Mouse (Mus musculus): ENCODE measurements around the gene Cdh13. TPM values are rescaled to one million over a fixed set of nuclear protein-coding genes. Genes with fewer than 3 reads are reported as not detected.

Cdh13 gene
- polyA plus RNA-seq, 1 experiment from 2014 or later, result 18.5 TPM

- Histone ChIP-seq H3K36me3 (ENCODE audit: control insufficient read depth, insufficient read depth, low read length) (no peaks in the 10 kb centered on the region), H3K4me1 (replicated peaks; ENCODE audit: control insufficient read depth, insufficient read depth) (no peaks in the 10 kb centered on the region), H3K9ac (ENCODE audit: low read length) (no peak overlapping the region), H3K4me3 (ENCODE audit: low read depth, low read length) (no peak overlapping the region), H3K27ac (replicated peaks) (no peak overlapping the region), H3K4me2 (replicated peaks; ENCODE audit: low read depth) (no peak overlapping the region), H3K9me3 (ENCODE audit: control insufficient read depth, low read length) (no peaks in the 10 kb centered on the region), H3K27me3 (ENCODE audit: control insufficient read depth, insufficient read depth, low read length) (no peaks in the 10 kb centered on the region)
- WGBS, result 79% methylated on average over 12 of the region's 12 CpGs
- TF ChIP-seq EP300 (optimal IDR thresholded peaks at IDR 0.05), result no peak
- TF ChIP-seq CTCF (IDR thresholded peaks at IDR 0.05; ENCODE audit: low read depth), result no peak
- no peak for DNase-seq (ENCODE audit: low spot score)
- no peak for ATAC-seq (ENCODE audit: low FRiP score, low TSS enrichment)
Observed at GRCm38 (mm10) chr8:118852861-118853260, 569.3 kb downstream of the Cdh13 start.

- H3K4me1 ChIP-seq (replicated peaks; ENCODE audit: control insufficient read depth, insufficient read depth), result no peaks in the 10 kb centered on the region
- no peak overlapping the region for H3K4me2 ChIP-seq (replicated peaks; ENCODE audit: low read depth)
- no peaks in the 10 kb centered on the region for H3K36me3 ChIP-seq (ENCODE audit: control insufficient read depth, insufficient read depth, low read length)
- ATAC-seq (ENCODE audit: low FRiP score, low TSS enrichment), result no peak
- H3K27ac ChIP-seq (replicated peaks), result no peak overlapping the region
- H3K9ac ChIP-seq (ENCODE audit: low read length), result no peak overlapping the region
- TF ChIP-seq CTCF (IDR thresholded peaks at IDR 0.05; ENCODE audit: low read depth), result no peak
- no peak for TF ChIP-seq EP300 (optimal IDR thresholded peaks at IDR 0.05)
- H3K27me3 ChIP-seq (ENCODE audit: control insufficient read depth, insufficient read depth, low read length), result no peaks in the 10 kb centered on the region
- H3K9me3 ChIP-seq (ENCODE audit: control insufficient read depth, low read length), result no peaks in the 10 kb centered on the region
- no peak overlapping the region for H3K4me3 ChIP-seq (ENCODE audit: low read depth, low read length)
- 66% methylated on average over 8 of the region's 8 CpGs for whole genome bisulfite sequencing
- DNase-seq (ENCODE audit: low spot score), result no peak
Observed at GRCm38 (mm10) chr8:118854656-118855055, 571.1 kb downstream of the Cdh13 start.

GRCm38 (mm10) chr8:118866332-118866731, 582.8 kb downstream of the Cdh13 start:
- Histone ChIP-seq H3K27me3 (ENCODE audit: control insufficient read depth, insufficient read depth, low read length) (no peaks in the 10 kb centered on the region), H3K4me3 (ENCODE audit: low read depth, low read length) (no peak overlapping the region), H3K9me3 (ENCODE audit: control insufficient read depth, low read length) (no peaks in the 10 kb centered on the region), H3K4me2 (replicated peaks; ENCODE audit: low read depth) (no peak overlapping the region), H3K27ac (replicated peaks) (no peak overlapping the region), H3K9ac (ENCODE audit: low read length) (no peak overlapping the region), H3K36me3 (ENCODE audit: control insufficient read depth, insufficient read depth, low read length) (no peaks in the 10 kb centered on the region), H3K4me1 (replicated peaks; ENCODE audit: control insufficient read depth, insufficient read depth) (no peaks in the 10 kb centered on the region)
- DNase-seq (ENCODE audit: low spot score) (no peak), ATAC-seq (ENCODE audit: low FRiP score, low TSS enrichment) (no peak)
- TF ChIP-seq EP300 (optimal IDR thresholded peaks at IDR 0.05) (no peak), CTCF (IDR thresholded peaks at IDR 0.05; ENCODE audit: low read depth) (no peak)
- WGBS, result 72% methylated on average over 6 of the region's 6 CpGs

- H3K27me3 ChIP-seq (ENCODE audit: control insufficient read depth, insufficient read depth, low read length), result no peaks in the 10 kb centered on the region
- no peak overlapping the region for H3K27ac ChIP-seq (replicated peaks)
- DNase-seq (ENCODE audit: low spot score), result no peak
- no peak overlapping the region for H3K4me3 ChIP-seq (ENCODE audit: low read depth, low read length)
- 82% methylated on average over 8 of the region's 8 CpGs for WGBS
- H3K9me3 ChIP-seq (ENCODE audit: control insufficient read depth, low read length), result no peaks in the 10 kb centered on the region
- H3K9ac ChIP-seq (ENCODE audit: low read length), result no peak overlapping the region
- no peaks in the 10 kb centered on the region for H3K4me1 ChIP-seq (replicated peaks; ENCODE audit: control insufficient read depth, insufficient read depth)
- TF ChIP-seq CTCF (IDR thresholded peaks at IDR 0.05; ENCODE audit: low read depth) (no peak), EP300 (optimal IDR thresholded peaks at IDR 0.05) (no peak)
- ATAC-seq (ENCODE audit: low FRiP score, low TSS enrichment), result no peak
- no peak overlapping the region for H3K4me2 ChIP-seq (replicated peaks; ENCODE audit: low read depth)
- H3K36me3 ChIP-seq (ENCODE audit: control insufficient read depth, insufficient read depth, low read length), result no peaks in the 10 kb centered on the region
Observed at GRCm38 (mm10) chr8:118870711-118871110, 587.2 kb downstream of the Cdh13 start.

- ATAC-seq (ENCODE audit: low FRiP score, low TSS enrichment), result no peak
- H3K27ac ChIP-seq (replicated peaks), result no peak overlapping the region
- 64% methylated on average over 11 of the region's 11 CpGs for WGBS
Observed at GRCm38 (mm10) chr8:118879939-118880825, 596.6 kb downstream of the Cdh13 start.

GRCm38 (mm10) chr8:118884296-118884695, 600.8 kb downstream of the Cdh13 start:
- no peak overlapping the region for H3K9ac ChIP-seq (ENCODE audit: low read length)
- H3K4me3 ChIP-seq (ENCODE audit: low read depth, low read length), result no peak overlapping the region
- H3K27ac ChIP-seq (replicated peaks), result no peak overlapping the region
- no peak overlapping the region for H3K4me2 ChIP-seq (replicated peaks; ENCODE audit: low read depth)
- H3K4me1 ChIP-seq (replicated peaks; ENCODE audit: control insufficient read depth, insufficient read depth), result no peaks in the 10 kb centered on the region
- no peaks in the 10 kb centered on the region for H3K9me3 ChIP-seq (ENCODE audit: control insufficient read depth, low read length)
- no peaks in the 10 kb centered on the region for H3K27me3 ChIP-seq (ENCODE audit: control insufficient read depth, insufficient read depth, low read length)
- TF ChIP-seq CTCF (IDR thresholded peaks at IDR 0.05; ENCODE audit: low read depth) (no peak), EP300 (optimal IDR thresholded peaks at IDR 0.05) (no peak)
- no peaks in the 10 kb centered on the region for H3K36me3 ChIP-seq (ENCODE audit: control insufficient read depth, insufficient read depth, low read length)
- no peak for DNase-seq (ENCODE audit: low spot score)
- WGBS, result 72% methylated on average over 8 of the region's 8 CpGs
- no peak for ATAC-seq (ENCODE audit: low FRiP score, low TSS enrichment)

More at GRCm38 (mm10) chr8:118879939-118880825, 596.6 kb downstream of the Cdh13 start:
- Histone ChIP-seq H3K4me1 (replicated peaks; ENCODE audit: control insufficient read depth, insufficient read depth) (no peaks in the 10 kb centered on the region), H3K4me2 (replicated peaks; ENCODE audit: low read depth) (no peak overlapping the region), H3K9ac (ENCODE audit: low read length) (no peak overlapping the region), H3K9me3 (ENCODE audit: control insufficient read depth, low read length) (no peaks in the 10 kb centered on the region), H3K36me3 (ENCODE audit: control insufficient read depth, insufficient read depth, low read length) (no peaks in the 10 kb centered on the region), H3K27me3 (ENCODE audit: control insufficient read depth, insufficient read depth, low read length) (no peaks in the 10 kb centered on the region), H3K4me3 (ENCODE audit: low read depth, low read length) (no peak overlapping the region)
- no peak for TF ChIP-seq CTCF (IDR thresholded peaks at IDR 0.05; ENCODE audit: low read depth)
- no peak for TF ChIP-seq EP300 (optimal IDR thresholded peaks at IDR 0.05)
- no peak for DNase-seq (ENCODE audit: low spot score)

All from stomach, postnatal 0 days (tissue).